Mouse (Mus musculus) olfactory bulb, adult 2 months (tissue): ENCODE results near the gene Gm49387.

Source experiments
- CTCF ChIP-seq: fragments of 200-500 bp; IDR thresholded peaks from 2 replicates; pipeline ENCODE4 v1.5.1; 2012; ENCODE audit warnings: low read depth, mild to moderate bottlenecking, low read length, moderate library complexity; ENCODE audit not compliant: insufficient read depth
- POLR2A ChIP-seq: fragments of 200-500 bp; IDR thresholded peaks from 2 replicates; pipeline ENCODE4 v1.6.1; 2012; ENCODE audit warnings: mild to moderate bottlenecking, low read depth, low read length, moderate library complexity; ENCODE audit not compliant: insufficient read depth

GRCm38 (mm10) chr14:31656386-31656785 lies 15.7 kb upstream of the Gm49387 start:
- TF ChIP-seq CTCF (no peak), POLR2A (no peak)
